Mouse (Mus musculus): Measurements from ENCODE around the gene Tfcp2l1.
A peak's percentile ranks its signal among the peaks of the same experiment; 100 is the strongest.

Tfcp2l1 gene

GRCm38 (mm10) chr1:118658716-118659115 is 31.0 kb downstream of the Tfcp2l1 start:
- DNase-seq (ENCODE audit: low spot score) = no peak

- DNase-seq (ENCODE audit: low spot score) = no peak
Measured at GRCm38 (mm10) chr1:118660880-118661465, 33.2 kb downstream of the Tfcp2l1 start.

GRCm38 (mm10) chr1:118663062-118663461 is 35.3 kb downstream of the Tfcp2l1 start:
- no peak for DNase-seq (ENCODE audit: low spot score)

GRCm38 (mm10) chr1:118667536-118667935 is 39.8 kb downstream of the Tfcp2l1 start:
- no peak for DNase-seq (ENCODE audit: low spot score)

GRCm38 (mm10) chr1:118672196-118672595 is 44.5 kb downstream of the Tfcp2l1 start:
- no peak for DNase-seq (ENCODE audit: low spot score)

DNA sequence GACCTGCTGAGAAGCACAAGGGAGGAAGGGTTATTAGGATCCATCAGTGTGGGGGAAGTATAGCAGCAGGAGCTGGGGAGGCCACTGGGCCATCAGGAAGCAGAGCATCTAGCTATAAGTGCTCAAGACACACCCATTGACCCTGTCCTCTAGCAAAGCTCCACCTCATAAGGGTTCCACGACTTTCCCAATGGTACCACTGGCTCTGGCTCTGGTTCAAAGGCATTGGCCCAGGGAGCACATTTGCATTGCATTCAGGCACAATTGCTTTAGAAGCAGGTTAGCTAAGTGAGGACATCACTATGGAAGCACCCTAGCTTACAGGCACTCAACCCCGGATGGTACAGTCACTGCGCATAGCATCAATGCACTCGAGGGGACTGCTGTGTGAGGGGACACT is 46.4 kb downstream of the Tfcp2l1 start:
- no peak for DNase-seq (ENCODE audit: low spot score)

GRCm38 (mm10) chr1:118681980-118682379 is 54.2 kb downstream of the Tfcp2l1 start:
- no peak for DNase-seq (ENCODE audit: low spot score)

GRCm38 (mm10) chr1:118683686-118684085 is 55.9 kb downstream of the Tfcp2l1 start:
- no peak for DNase-seq (ENCODE audit: low spot score)

GRCm38 (mm10) chr1:118687726-118688125 is 60.0 kb downstream of the Tfcp2l1 start:
- no peak for DNase-seq (ENCODE audit: low spot score)

DNA sequence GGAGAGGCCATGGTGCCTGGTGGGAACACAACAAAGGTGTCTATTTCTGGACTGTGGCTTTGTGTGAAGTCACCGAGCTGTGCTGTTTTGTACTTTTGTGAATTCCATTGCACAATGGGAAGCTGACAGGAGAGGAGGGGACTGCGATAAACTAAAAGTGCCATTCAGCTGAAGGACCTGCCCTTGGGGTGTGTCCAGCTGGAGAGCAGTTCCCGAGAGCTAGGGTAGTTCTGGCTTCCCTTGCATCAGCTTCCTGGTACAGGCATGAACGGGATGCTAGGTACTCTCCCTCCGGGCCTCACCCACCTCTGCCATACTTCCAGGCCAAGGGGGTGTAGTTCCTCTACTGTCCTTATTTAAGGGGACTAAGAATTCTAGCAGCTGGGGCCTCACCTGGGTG is 62.1 kb downstream of the Tfcp2l1 start:
- DNase-seq (ENCODE audit: low spot score) = no peak

DNA sequence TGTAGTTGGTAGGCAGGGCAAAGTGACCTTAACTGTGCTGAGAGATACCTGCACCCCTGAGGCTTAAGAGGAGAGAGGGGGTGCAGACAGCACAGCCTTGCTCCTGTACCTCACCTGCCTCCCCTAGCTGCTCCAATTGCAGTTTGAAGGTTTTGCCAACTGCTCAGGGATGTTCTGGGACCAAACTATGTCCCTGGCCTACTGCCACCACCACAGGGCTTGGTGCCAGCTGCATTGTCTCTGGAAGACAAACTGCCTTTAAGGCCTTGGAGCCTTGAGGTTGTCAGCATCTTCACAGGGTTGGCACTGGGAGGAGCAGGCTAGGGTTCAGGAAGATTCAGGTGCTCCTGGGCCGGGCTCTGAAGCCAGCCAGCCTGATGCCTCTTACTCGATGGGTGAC is 66.7 kb downstream of the Tfcp2l1 start:
- DNase-seq (ENCODE audit: low spot score) = peak; percentile 63

GRCm38 (mm10) chr1:118697906-118698305 is 70.2 kb downstream of the Tfcp2l1 start:
- DNase-seq (ENCODE audit: low spot score) = no peak

GRCm38 (mm10) chr1:118699118-118699890 is 71.6 kb downstream of the Tfcp2l1 start:
- no peak for DNase-seq (ENCODE audit: low spot score)

DNA sequence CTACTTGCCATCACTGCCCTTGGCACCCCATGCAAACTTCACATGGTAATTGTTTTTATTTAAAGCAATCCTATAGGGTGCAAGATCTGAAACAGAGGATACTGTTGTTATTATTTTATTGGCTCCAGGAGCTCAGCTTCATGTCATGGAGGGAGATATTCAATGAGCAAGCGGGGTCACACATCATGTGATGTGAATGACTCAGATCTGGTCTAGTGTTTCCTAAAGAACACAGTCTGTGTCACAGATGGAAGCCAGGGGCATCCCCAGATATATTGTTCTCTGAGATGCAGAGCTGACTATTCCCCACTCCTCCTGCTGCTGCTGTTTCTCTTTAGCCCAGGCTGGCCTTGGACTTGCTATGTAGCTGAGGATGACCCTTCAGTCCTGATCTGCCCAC is 72.2 kb downstream of the Tfcp2l1 start:
- no peak for DNase-seq (ENCODE audit: low spot score)

DNA sequence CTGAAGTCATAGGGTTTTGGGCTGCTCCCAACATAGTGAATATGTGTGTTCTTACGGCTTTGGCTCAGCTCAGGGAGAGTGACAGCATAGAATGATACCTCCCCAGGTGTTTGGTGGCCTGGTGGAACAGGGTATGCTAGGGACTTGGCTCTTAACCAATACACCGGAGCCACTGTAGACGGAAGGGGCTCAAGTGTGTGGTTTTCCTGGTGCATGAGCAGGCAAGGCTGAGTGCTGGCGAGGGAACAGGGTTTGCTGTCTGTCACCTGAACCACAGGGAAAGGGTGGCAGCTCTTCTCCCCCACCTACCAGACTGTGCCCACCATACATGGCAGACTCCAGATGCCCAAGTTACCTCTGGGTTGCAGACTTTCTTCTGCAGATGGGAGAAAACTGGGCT is 83.9 kb downstream of the Tfcp2l1 start:
- DNase-seq (ENCODE audit: low spot score) = no peak

- no peak for DNase-seq (ENCODE audit: low spot score)
Measured at GRCm38 (mm10) chr1:118716225-118716624, 88.5 kb downstream of the Tfcp2l1 start.

- DNase-seq (ENCODE audit: low spot score) = no peak
Measured at GRCm38 (mm10) chr1:118718055-118718454, 90.3 kb downstream of the Tfcp2l1 start.

GRCm38 (mm10) chr1:118719699-118720098 is 92.0 kb downstream of the Tfcp2l1 start:
- no peak for DNase-seq (ENCODE audit: low spot score)

- no peak for DNase-seq (ENCODE audit: low spot score)
Measured at GRCm38 (mm10) chr1:118720474-118721095, 92.8 kb downstream of the Tfcp2l1 start.

- DNase-seq (ENCODE audit: low spot score) = no peak
Measured at GRCm38 (mm10) chr1:118727075-118727474, 99.3 kb downstream of the Tfcp2l1 start.

GRCm38 (mm10) chr1:118728796-118729195 is 101.1 kb downstream of the Tfcp2l1 start:
- DNase-seq (ENCODE audit: low spot score) = no peak
